Mouse (Mus musculus) stomach, postnatal 0 days (tissue): ENCODE results near the gene Arhgdib.

ENCODE experiments used
- CTCF ChIP-seq: IDR thresholded peaks from 2 replicates; pipeline ENCODE4 v1.5.1; 2016; ENCODE audit warnings: antibody characterized with exemption, low read depth, mild to moderate bottlenecking, moderate library complexity
- EP300 ChIP-seq: optimal IDR thresholded peaks from 2 replicates; pipeline ENCODE3; 2016; ENCODE audit warnings: antibody characterized with exemption

DNA sequence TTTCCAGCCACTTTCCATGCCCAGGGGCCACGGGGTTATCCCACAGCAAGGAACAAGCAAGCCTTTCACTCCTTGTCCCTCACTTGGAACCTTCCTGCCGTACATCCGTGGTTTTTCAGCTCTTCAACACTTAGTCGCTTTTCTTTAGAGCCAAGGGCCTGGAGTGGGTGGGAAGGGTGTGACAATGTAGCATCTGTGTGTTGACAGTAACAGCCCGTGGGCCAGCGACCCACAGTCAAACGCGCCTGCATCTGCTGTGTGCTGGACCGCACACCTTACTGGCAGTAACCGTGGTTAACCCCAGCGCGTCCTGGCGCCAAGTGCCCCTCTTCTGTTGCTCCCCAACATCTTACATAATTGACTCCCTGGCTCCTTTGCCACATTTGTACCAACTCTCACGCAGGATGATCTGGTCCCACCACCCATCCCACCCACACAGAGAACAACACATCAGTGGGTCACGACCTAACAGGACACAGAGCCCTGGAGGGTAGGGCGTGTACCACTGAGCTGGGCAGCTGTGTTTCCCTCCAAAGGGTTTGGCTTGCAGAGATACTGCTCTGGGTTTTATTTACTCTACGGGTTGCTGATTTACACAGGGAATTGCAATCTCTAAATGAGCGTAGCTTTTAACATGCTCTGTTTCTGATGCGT, 35.3 kb downstream of the Arhgdib start:
- TF ChIP-seq CTCF, result no peak
- TF ChIP-seq EP300, result no peak
